Mouse (Mus musculus): ENCODE data around the gene Gk5. TPM values are rescaled to one million over a fixed set of nuclear protein-coding genes. Genes with fewer than 3 reads are reported as not detected.

Gene Gk5
- total RNA-seq, 1 experiment: 12.7 TPM

DNA sequence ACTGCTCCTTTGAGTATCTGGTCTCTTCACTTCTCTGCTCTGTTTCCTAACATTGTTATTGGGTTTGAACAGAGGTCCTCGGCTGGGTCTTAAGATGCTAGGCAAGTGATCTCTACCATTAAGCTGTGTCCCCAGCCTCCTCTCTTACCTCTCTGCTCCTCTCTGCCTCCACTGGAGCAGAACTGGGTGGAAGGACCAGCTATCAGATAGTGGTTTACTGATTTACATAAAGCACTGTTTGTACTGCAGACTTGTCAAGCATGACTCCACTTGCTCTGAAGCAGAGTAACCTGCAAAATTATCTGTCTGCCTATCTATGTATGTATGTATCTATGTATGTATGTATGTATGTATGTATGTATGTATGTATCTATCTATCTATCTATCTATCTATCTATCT lies 25.9 kb upstream of the Gk5 start:
- TF ChIP-seq ZC3H11A (IDR thresholded peaks at IDR 0.05; ENCODE audit: borderline replicate concordance, low read depth, low read length) (no peak), MAFK (IDR thresholded peaks at IDR 0.05; ENCODE audit: insufficient read depth, low read depth, low read length) (no peak), CHD2 (IDR thresholded peaks at IDR 0.05; ENCODE audit: low read depth, low read length) (no peak), HCFC1 (IDR thresholded peaks at IDR 0.05; ENCODE audit: borderline replicate concordance, insufficient read depth, low read length) (no peak), ZNF384 (IDR thresholded peaks at IDR 0.05; ENCODE audit: low read depth, low read length) (no peak)
- no peak for DNase-seq (ENCODE audit: low read depth, low spot score)
- in situ Hi-C loops (cut with MboI; ENCODE audit: low sequenced_read_pairs in 2 of 2, unreplicated experiment in 2 of 2): no loop called here

GRCm38 (mm10) chr9:96094341-96094740 lies 24.8 kb upstream of the Gk5 start:
- Histone ChIP-seq H3K9ac (ENCODE audit: insufficient read depth, low read depth, low read length, poor library complexity, severe bottlenecking) (no peak overlapping the region), H3K4me1 (ENCODE audit: control insufficient read depth in 2 of 2, insufficient read depth in 2 of 2, low read length in 2 of 2, poor library complexity in 1 of 2) (no peaks in the 10 kb centered on the region), H3K27ac (ENCODE audit: insufficient read depth, low read depth, low read length, poor library complexity, severe bottlenecking) (no peak overlapping the region), H3K4me3 (ENCODE audit: insufficient read depth in 1 of 2, low read depth in 1 of 2, low read length in 2 of 2, poor library complexity in 1 of 2, severe bottlenecking in 1 of 2) (no peak overlapping the region), H3K36me3 (ENCODE audit: control insufficient read depth, insufficient read depth, low read length, poor library complexity, severe bottlenecking) (no peaks in the 10 kb centered on the region), H3K9me3 (ENCODE audit: control insufficient read depth, insufficient read depth, low read depth, low read length) (peaks cover 13% of the 10 kb centered on the region)
- in situ Hi-C loops (cut with MboI; ENCODE audit: low sequenced_read_pairs in 2 of 2, unreplicated experiment in 2 of 2): no loop called here
- TF ChIP-seq MAFK (IDR thresholded peaks at IDR 0.05; ENCODE audit: insufficient read depth, low read depth, low read length) (no peak), ZNF384 (IDR thresholded peaks at IDR 0.05; ENCODE audit: low read depth, low read length) (no peak), ZC3H11A (IDR thresholded peaks at IDR 0.05; ENCODE audit: borderline replicate concordance, low read depth, low read length) (no peak), CHD2 (IDR thresholded peaks at IDR 0.05; ENCODE audit: low read depth, low read length) (no peak), HCFC1 (IDR thresholded peaks at IDR 0.05; ENCODE audit: borderline replicate concordance, insufficient read depth, low read length) (no peak)
- DNase-seq (ENCODE audit: low read depth, low spot score): no peak

More for the DNA sequence above, 25.9 kb upstream of the Gk5 start:
- Histone ChIP-seq H3K27ac (ENCODE audit: insufficient read depth, low read depth, low read length, poor library complexity, severe bottlenecking) (no peak overlapping the region), H3K36me3 (ENCODE audit: control insufficient read depth, insufficient read depth, low read length, poor library complexity, severe bottlenecking) (no peaks in the 10 kb centered on the region), H3K4me3 (ENCODE audit: insufficient read depth in 1 of 2, low read depth in 1 of 2, low read length in 2 of 2, poor library complexity in 1 of 2, severe bottlenecking in 1 of 2) (no peak overlapping the region), H3K4me1 (ENCODE audit: control insufficient read depth in 2 of 2, insufficient read depth in 2 of 2, low read length in 2 of 2, poor library complexity in 1 of 2) (0 out of 4 replicates have a peak, but pooled peaks cover 0 to 2% of the 10 kb centered on the region in 2 experiments), H3K9me3 (ENCODE audit: control insufficient read depth, insufficient read depth, low read depth, low read length) (peaks cover 9% of the 10 kb centered on the region), H3K9ac (ENCODE audit: insufficient read depth, low read depth, low read length, poor library complexity, severe bottlenecking) (no peak overlapping the region)

DNA sequence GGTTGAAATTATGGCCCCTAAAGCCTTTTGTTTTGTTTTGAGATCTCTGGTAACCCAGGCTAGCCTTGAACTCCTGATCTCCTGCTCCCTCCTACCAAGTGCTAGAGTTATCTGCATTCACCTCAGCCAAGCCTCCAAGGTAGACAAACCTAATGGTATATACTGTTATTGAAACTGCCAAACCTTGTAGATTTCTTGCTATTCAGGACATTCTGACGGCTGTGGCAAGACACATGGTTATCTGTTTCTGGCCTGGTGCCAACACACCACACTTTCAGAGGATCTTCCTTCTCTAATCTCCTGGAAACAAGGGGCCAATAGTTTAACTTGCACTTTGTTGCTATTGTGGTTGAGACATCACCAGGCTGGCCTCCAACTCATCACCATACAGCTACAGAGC lies 24.0 kb upstream of the Gk5 start:
- DNase-seq (ENCODE audit: low read depth, low spot score): no peak
- H3K27ac ChIP-seq (ENCODE audit: insufficient read depth, low read depth, low read length, poor library complexity, severe bottlenecking): no peak overlapping the region
- H3K4me3 ChIP-seq (ENCODE audit: insufficient read depth in 1 of 2, low read depth in 1 of 2, low read length in 2 of 2, poor library complexity in 1 of 2, severe bottlenecking in 1 of 2): no peak overlapping the region
- H3K36me3 ChIP-seq (ENCODE audit: control insufficient read depth, insufficient read depth, low read length, poor library complexity, severe bottlenecking): no peaks in the 10 kb centered on the region
- no peaks in the 10 kb centered on the region for H3K4me1 ChIP-seq (ENCODE audit: control insufficient read depth in 2 of 2, insufficient read depth in 2 of 2, low read length in 2 of 2, poor library complexity in 1 of 2)
- H3K9me3 ChIP-seq (ENCODE audit: control insufficient read depth, insufficient read depth, low read depth, low read length): peaks cover 13% of the 10 kb centered on the region
- in situ Hi-C loops (cut with MboI; ENCODE audit: low sequenced_read_pairs in 2 of 2, unreplicated experiment in 2 of 2): no loop called here
- TF ChIP-seq MAFK (IDR thresholded peaks at IDR 0.05; ENCODE audit: insufficient read depth, low read depth, low read length) (no peak), CHD2 (IDR thresholded peaks at IDR 0.05; ENCODE audit: low read depth, low read length) (no peak), ZC3H11A (IDR thresholded peaks at IDR 0.05; ENCODE audit: borderline replicate concordance, low read depth, low read length) (no peak), HCFC1 (IDR thresholded peaks at IDR 0.05; ENCODE audit: borderline replicate concordance, insufficient read depth, low read length) (no peak), ZNF384 (IDR thresholded peaks at IDR 0.05; ENCODE audit: low read depth, low read length) (no peak)
- H3K9ac ChIP-seq (ENCODE audit: insufficient read depth, low read depth, low read length, poor library complexity, severe bottlenecking): no peak overlapping the region

- Histone ChIP-seq H3K4me1 (ENCODE audit: control insufficient read depth in 2 of 2, insufficient read depth in 2 of 2, low read length in 2 of 2, poor library complexity in 1 of 2) (no peaks in the 10 kb centered on the region), H3K36me3 (ENCODE audit: control insufficient read depth, insufficient read depth, low read length, poor library complexity, severe bottlenecking) (no peaks in the 10 kb centered on the region), H3K27ac (ENCODE audit: insufficient read depth, low read depth, low read length, poor library complexity, severe bottlenecking) (no peak overlapping the region), H3K9ac (ENCODE audit: insufficient read depth, low read depth, low read length, poor library complexity, severe bottlenecking) (no peak overlapping the region), H3K4me3 (ENCODE audit: insufficient read depth in 1 of 2, low read depth in 1 of 2, low read length in 2 of 2, poor library complexity in 1 of 2, severe bottlenecking in 1 of 2) (no peak overlapping the region), H3K9me3 (ENCODE audit: control insufficient read depth, insufficient read depth, low read depth, low read length) (peaks cover 4% of the 10 kb centered on the region; the same call in 1 of the 2 replicates)
- no peak for DNase-seq (ENCODE audit: low read depth, low spot score)
- in situ Hi-C loops (cut with MboI; ENCODE audit: low sequenced_read_pairs in 2 of 2, unreplicated experiment in 2 of 2): no loop called here
- TF ChIP-seq ZC3H11A (IDR thresholded peaks at IDR 0.05; ENCODE audit: borderline replicate concordance, low read depth, low read length): no peak
- TF ChIP-seq MAFK (IDR thresholded peaks at IDR 0.05; ENCODE audit: insufficient read depth, low read depth, low read length): no peak
- TF ChIP-seq ZNF384 (IDR thresholded peaks at IDR 0.05; ENCODE audit: low read depth, low read length): no peak
- TF ChIP-seq HCFC1 (IDR thresholded peaks at IDR 0.05; ENCODE audit: borderline replicate concordance, insufficient read depth, low read length): no peak
- no peak for TF ChIP-seq CHD2 (IDR thresholded peaks at IDR 0.05; ENCODE audit: low read depth, low read length)
Measured at GRCm38 (mm10) chr9:96102846-96103245, 16.3 kb upstream of the Gk5 start.

All from ES-E14 (cell line).